Mouse (Mus musculus) brain, embryonic 14.5 days (tissue): ENCODE results near the gene Casp7.

Experiments
- CTCF ChIP-seq: fragments of 200-500 bp; IDR thresholded peaks from 2 replicates; pipeline ENCODE4 v1.5.1; 2012; ENCODE audit warnings: inconsistent platforms, mild to moderate bottlenecking, moderate library complexity, borderline replicate concordance; ENCODE audit not compliant: insufficient read depth, insufficient read length; ENCODE audit errors: extremely low read depth
- POLR2A ChIP-seq: fragments of 200-500 bp; IDR thresholded peaks from 2 replicates; pipeline ENCODE4 v1.6.1; 2012; ENCODE audit warnings: mild to moderate bottlenecking, inconsistent platforms, borderline replicate concordance; ENCODE audit not compliant: poor library complexity, insufficient read depth, insufficient read length, severe bottlenecking; ENCODE audit errors: extremely low read depth

- TF ChIP-seq CTCF (no peak), POLR2A (no peak)
Observed at GRCm38 (mm10) chr19:56370389-56371150, 26.4 kb upstream of the Casp7 start.
